Mouse (Mus musculus) stomach, embryonic 14.5 days (tissue): ENCODE results near the gene Cdhr1. TPM values are rescaled to one million over a fixed set of nuclear protein-coding genes. Genes with fewer than 3 reads are reported as not detected.

Experiments
- ATAC-seq: fragments of 200-750 bp; cut with Nextera tagmentation; 2 replicates; pipeline ENCODE4 v1.8.0; 2017; ENCODE audit warnings: low read depth, moderate TSS enrichment; ENCODE audit not compliant: insufficient number of reproducible peaks, insufficient read depth, low FRiP score
- H3K27ac ChIP-seq: fragments of 300-500 bp; sonication (generic); 2 replicates; pipeline ENCODE4 v1.5.1; 2014; ENCODE audit warnings: mild to moderate bottlenecking, low read length, moderate library complexity, mixed read lengths
- H3K27me3 ChIP-seq: fragments of 300-500 bp; sonication (generic); 2 replicates; pipeline ENCODE4 v1.6.1; 2014; ENCODE audit warnings: low read length, control low read depth, mixed read lengths; ENCODE audit not compliant: control insufficient read depth, insufficient read depth
- H3K36me3 ChIP-seq: fragments of 300-500 bp; sonication (generic); 2 replicates; pipeline ENCODE4 v1.6.1; 2014; ENCODE audit warnings: mild to moderate bottlenecking, control low read depth, low read length, moderate library complexity, mixed read lengths; ENCODE audit not compliant: control insufficient read depth, insufficient read depth
- H3K4me1 ChIP-seq: fragments of 300-500 bp; sonication (generic); 2 replicates; pipeline ENCODE4 v1.6.1; 2014; ENCODE audit warnings: low read length, control low read depth, mixed read lengths; ENCODE audit not compliant: control insufficient read depth, insufficient read depth
- H3K4me2 ChIP-seq: fragments of 300-500 bp; sonication (generic); replicated peaks from 2 replicates; pipeline ENCODE4 v1.6.1; 2014; ENCODE audit warnings: low read depth, low read length, control low read depth
- H3K4me3 ChIP-seq: fragments of 300-500 bp; sonication (generic); 2 replicates; pipeline ENCODE4 v1.5.1; 2014; ENCODE audit warnings: low read depth, low read length, control low read depth
- H3K9ac ChIP-seq: fragments of 300-500 bp; sonication (generic); replicated peaks from 2 replicates; pipeline ENCODE4 v1.6.1; 2014; ENCODE audit warnings: low read depth, mild to moderate bottlenecking, control low read depth, low read length, moderate library complexity, mixed read lengths
- H3K9me3 ChIP-seq: fragments of 300-500 bp; sonication (generic); 2 replicates; pipeline ENCODE4 v1.6.1; 2016; ENCODE audit warnings: low read depth, low read length, control low read depth; ENCODE audit not compliant: control insufficient read depth
- WGBS: fragments of 180-500 bp; shearing (Covaris S2); extraction: QIAGEN DNeasy Blood & Tissue Kit; methylation state at CpG from one replicate; pipeline ENCODE4 v1.1.7; 2014; 5-methylcytosine and 5-hydroxymethylcytosine counted together
- polyA plus RNA-seq: library from polyadenylated mRNA; unstranded; fragments of >200 nt; fragmentation: Nextera tagmentation; extraction: Ambion mirVana; gene quantifications from 2 replicates; pipeline ENCODE4 v1.2.1, GENCODE M21; 2014

Gene Cdhr1
- polyA plus RNA-seq, 1 experiment from 2014 or later = 0.14 TPM

DNA sequence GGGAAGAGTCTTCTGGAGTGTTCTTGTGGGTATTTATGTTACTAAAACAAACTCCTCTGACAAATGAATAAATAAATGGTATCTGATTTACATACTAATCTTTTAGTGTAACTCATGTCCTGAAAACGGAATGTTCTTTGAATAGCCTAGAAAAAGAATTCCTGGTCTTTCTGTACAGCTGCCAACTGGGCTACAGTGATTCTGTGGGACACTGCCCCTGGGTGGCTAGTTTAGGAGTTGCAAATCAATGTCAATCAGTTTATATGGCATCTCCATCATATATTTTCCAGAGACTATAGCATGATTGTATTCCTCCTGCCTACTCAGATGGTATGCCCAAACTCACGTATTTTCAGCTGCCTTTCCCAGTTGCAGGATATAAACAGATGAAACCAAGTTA, 33.3 kb downstream of the Cdhr1 start:
- Histone ChIP-seq H3K4me1 (no peaks in the 10 kb centered on the region), H3K9me3 (no peaks in the 10 kb centered on the region), H3K4me3 (no peak overlapping the region), H3K36me3 (no peaks in the 10 kb centered on the region), H3K27ac (no peak overlapping the region), H3K9ac (no peak overlapping the region), H3K4me2 (no peak overlapping the region), H3K27me3 (no peaks in the 10 kb centered on the region)
- WGBS = 49% methylated on average over 2 of the region's 2 CpGs
- no peak for ATAC-seq

DNA sequence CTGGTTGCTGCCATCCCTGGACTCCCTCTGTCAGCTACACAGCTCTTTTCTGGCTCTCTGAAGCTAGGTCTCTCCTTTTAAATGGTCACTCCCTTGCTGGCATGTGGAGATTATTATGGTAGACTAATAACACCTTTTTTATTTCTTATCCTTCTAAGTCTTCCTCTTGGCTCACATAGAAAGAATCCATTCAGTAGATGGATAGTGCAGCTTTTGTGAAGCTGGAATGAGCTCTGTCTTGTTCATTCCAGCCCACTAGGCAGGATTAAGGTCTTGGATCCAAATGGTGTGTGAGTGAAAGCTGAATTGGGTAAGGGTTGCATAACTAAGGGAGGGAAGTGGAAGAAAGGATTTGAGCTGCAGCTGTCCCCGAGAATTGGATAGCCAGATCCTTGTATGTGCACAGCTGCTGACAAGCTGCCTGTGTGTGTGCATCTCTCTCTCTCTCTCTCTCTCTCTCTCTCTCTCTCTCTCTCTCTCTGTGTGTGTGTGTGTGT, 49.2 kb downstream of the Cdhr1 start, which contains the start of gene Rgr:
Rgr (minus strand) TSS at position 51 of the 497 bp plus-strand sequence.
- H3K4me3 ChIP-seq = no peak within 1 kb of the TSS
- 60% methylated on average over 1 of the region's 1 CpGs for WGBS
- no peak within 1 kb of the TSS for H3K9ac ChIP-seq
- no peaks in the 10 kb centered on the region for H3K4me1 ChIP-seq
- no peak within 1 kb of the TSS for H3K27ac ChIP-seq
- H3K36me3 ChIP-seq = no peaks in the 10 kb centered on the region
- no peaks in the 10 kb centered on the region for H3K9me3 ChIP-seq
- H3K27me3 ChIP-seq = no peaks in the 10 kb centered on the region
- no peak within 1 kb of the TSS for H3K4me2 ChIP-seq
- ATAC-seq = no peak

DNA sequence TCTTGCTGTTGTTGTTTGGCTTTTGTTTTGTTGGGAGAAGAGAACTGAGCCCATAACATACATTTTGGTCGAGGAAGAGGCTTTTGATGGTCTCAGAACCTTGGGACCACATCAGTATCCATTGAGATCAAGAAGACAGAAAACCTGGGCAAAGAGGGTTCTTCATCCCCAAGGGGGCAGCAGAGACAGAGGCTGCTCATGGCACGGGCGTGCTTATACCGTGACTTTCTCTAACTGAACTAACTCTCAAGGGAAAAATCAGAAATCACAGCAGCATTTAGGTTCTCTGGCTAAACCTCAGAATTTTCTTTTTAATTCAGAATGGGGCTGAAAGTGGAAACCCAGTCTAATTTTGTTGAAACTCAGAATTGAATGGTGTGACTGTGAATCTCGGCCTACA, 63.7 kb downstream of the Cdhr1 start:
- no peak for ATAC-seq
- Histone ChIP-seq H3K27ac (no peak overlapping the region), H3K9ac (no peak overlapping the region), H3K4me2 (no peak overlapping the region), H3K36me3 (no peaks in the 10 kb centered on the region), H3K4me3 (no peak overlapping the region), H3K27me3 (no peaks in the 10 kb centered on the region), H3K9me3 (no peaks in the 10 kb centered on the region), H3K4me1 (no peaks in the 10 kb centered on the region)
- 51% methylated on average over 5 of the region's 5 CpGs for WGBS

DNA sequence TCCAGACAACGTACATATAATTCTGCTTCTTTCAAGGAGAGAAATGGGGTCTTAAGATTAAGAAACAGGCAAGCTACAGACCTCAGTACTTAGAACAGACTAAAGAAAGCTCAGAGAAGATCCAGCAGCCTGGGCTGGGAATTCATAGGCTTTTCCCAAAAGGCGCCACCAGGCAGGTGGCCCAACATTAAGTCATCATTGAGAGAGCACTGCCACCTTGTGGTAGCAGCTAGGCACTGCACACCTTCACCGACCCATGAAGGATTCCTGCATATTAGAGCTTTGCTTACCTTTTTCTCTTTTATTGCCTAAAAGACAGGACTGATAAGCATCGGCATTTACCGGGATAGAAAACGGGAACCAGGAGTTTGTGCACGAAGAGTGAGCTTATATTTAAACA, 64.9 kb downstream of the Cdhr1 start:
- Histone ChIP-seq H3K4me1 (no peaks in the 10 kb centered on the region), H3K27ac (no peak overlapping the region), H3K27me3 (no peaks in the 10 kb centered on the region), H3K36me3 (no peaks in the 10 kb centered on the region), H3K9me3 (no peaks in the 10 kb centered on the region), H3K4me2 (no peak overlapping the region), H3K9ac (no peak overlapping the region), H3K4me3 (no peak overlapping the region)
- no peak for ATAC-seq
- WGBS = 17% methylated on average over 7 of the region's 7 CpGs

DNA sequence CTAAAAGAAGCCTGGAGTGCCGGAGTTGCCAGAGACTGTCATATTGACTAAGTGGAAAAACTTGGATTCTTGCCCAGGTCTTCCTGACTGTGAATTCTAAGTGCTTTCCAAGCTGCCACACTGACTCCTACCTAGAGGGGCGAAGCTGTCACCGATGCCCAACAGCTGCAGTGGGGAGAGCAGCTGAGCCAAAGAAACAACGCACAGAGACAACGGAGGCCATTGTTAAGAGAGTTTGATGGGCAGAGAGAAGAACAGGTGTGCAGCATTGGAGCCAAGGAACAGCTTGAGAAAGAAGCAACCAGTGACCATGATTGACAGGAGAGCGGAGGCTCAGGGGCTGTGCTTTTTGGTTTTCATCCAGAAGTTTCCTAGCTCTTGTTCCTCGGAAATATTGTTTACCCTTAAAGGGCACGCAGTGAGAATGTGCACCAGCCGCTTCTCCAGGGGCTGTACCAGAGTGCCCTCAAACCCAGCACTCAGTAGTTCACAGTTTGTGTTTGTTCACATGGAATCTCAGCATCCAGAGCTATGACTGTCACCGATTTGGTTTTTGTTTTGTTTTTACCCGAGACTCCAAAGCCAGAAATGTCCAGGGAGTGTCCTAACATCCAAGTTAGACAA, 65.6 kb downstream of the Cdhr1 start:
- Histone ChIP-seq H3K9ac (no peak overlapping the region), H3K9me3 (no peaks in the 10 kb centered on the region), H3K4me1 (no peaks in the 10 kb centered on the region), H3K36me3 (no peaks in the 10 kb centered on the region), H3K4me3 (no peak overlapping the region), H3K27me3 (no peaks in the 10 kb centered on the region), H3K4me2 (no peak overlapping the region), H3K27ac (no peak overlapping the region)
- ATAC-seq = 0 out of 2 replicates have a peak, but pooled peaks have one; percentile 42
- 60% methylated on average over 11 of the region's 11 CpGs for WGBS

DNA sequence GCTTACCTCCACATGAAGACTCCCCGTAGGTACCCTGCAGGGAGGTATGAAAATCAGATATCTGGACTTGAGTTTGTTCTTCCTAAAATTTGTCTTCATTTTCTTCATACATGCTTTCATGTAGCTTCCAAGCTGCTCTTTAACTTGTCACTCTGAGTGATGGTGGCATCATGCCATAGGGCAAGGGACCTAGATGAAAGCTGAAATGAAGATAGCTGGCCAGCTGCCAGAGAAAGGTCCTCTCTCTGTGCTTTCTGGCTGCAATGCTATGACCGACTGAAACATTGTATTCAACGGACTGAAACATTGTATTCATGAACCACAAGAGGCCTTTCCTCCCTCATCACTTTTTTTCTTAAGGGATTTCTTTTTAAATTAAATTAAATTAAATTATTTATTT, 69.6 kb downstream of the Cdhr1 start:
- 89% methylated on average over 3 of the region's 3 CpGs for WGBS
- H3K27me3 ChIP-seq = no peaks in the 10 kb centered on the region
- ATAC-seq = no peak
- H3K4me3 ChIP-seq = no peak overlapping the region
- no peaks in the 10 kb centered on the region for H3K36me3 ChIP-seq
- H3K9ac ChIP-seq = no peak overlapping the region
- H3K9me3 ChIP-seq = no peaks in the 10 kb centered on the region
- H3K4me2 ChIP-seq = no peak overlapping the region
- no peaks in the 10 kb centered on the region for H3K4me1 ChIP-seq
- H3K27ac ChIP-seq = no peak overlapping the region

DNA sequence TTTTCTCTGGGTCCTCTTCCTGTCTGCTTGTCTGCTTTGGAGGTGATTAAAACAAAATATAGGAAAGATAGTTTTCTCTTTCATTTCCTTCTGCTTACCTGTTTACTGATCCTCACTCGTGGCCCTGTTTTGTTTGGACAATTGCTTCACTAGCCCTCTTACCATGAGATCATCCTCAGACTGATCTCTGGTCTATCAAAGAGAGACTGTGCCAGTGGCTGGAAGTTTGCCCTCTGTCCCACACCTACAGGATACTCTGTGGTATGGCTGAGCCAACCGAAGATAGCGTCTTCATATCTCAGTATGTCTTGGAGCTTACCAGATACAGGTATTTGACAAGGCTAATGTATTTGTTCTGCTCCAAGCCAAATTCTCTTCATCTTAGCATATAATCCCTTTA, 70.2 kb downstream of the Cdhr1 start:
- Histone ChIP-seq H3K4me1 (no peaks in the 10 kb centered on the region), H3K4me2 (no peak overlapping the region), H3K27me3 (no peaks in the 10 kb centered on the region), H3K9me3 (no peaks in the 10 kb centered on the region), H3K4me3 (no peak overlapping the region), H3K9ac (no peak overlapping the region), H3K36me3 (no peaks in the 10 kb centered on the region), H3K27ac (no peak overlapping the region)
- no peak for ATAC-seq
- 92% methylated on average over 3 of the region's 3 CpGs for WGBS
